Mouse (Mus musculus) limb, embryonic 12.5 days (tissue): ENCODE measurements around the gene Zfp335. TPM values are rescaled to one million over a fixed set of nuclear protein-coding genes. Genes with fewer than 3 reads are reported as not detected.
"Not testable (repeated sequence)": the region's sequence is repeated elsewhere in the genome, so short reads cannot be mapped to it uniquely, and the experiment has no call there.

ENCODE experiments used
- ATAC-seq: fragments of 200-750 bp; cut with Nextera tagmentation; 2 replicates; pipeline ENCODE4 v1.8.0; 2017; ENCODE audit warnings: low read depth, moderate TSS enrichment; ENCODE audit not compliant: insufficient number of reproducible peaks, insufficient read depth, low FRiP score, low TSS enrichment
- H3K27ac ChIP-seq: fragments of 300-500 bp; sonication (generic); 2 replicates; pipeline ENCODE4 v1.5.1; 2016; ENCODE audit warnings: mild to moderate bottlenecking, moderate library complexity
- H3K27me3 ChIP-seq: fragments of 300-500 bp; sonication (generic); 2 replicates; pipeline ENCODE4 v1.6.1; 2016; ENCODE audit warnings: mild to moderate bottlenecking, moderate library complexity
- H3K36me3 ChIP-seq: fragments of 300-500 bp; sonication (generic); 2 replicates; pipeline ENCODE4 v1.6.1; 2016; ENCODE audit warnings: mild to moderate bottlenecking, moderate library complexity
- H3K4me1 ChIP-seq: fragments of 300-500 bp; sonication (generic); replicated peaks from 2 replicates; pipeline ENCODE4 v1.6.1; 2016
- H3K4me2 ChIP-seq: fragments of 300-500 bp; sonication (generic); 2 replicates; pipeline ENCODE4 v1.6.1; 2016; ENCODE audit warnings: mild to moderate bottlenecking, moderate library complexity
- H3K4me3 ChIP-seq: fragments of 300-500 bp; sonication (generic); replicated peaks from 2 replicates; pipeline ENCODE4 v1.5.1; 2016; ENCODE audit warnings: mild to moderate bottlenecking
- H3K9ac ChIP-seq: fragments of 300-500 bp; sonication (generic); replicated peaks from 2 replicates; pipeline ENCODE4 v1.6.1; 2016; ENCODE audit warnings: mild to moderate bottlenecking, moderate library complexity
- H3K9me3 ChIP-seq: fragments of 300-500 bp; sonication (generic); 2 replicates; pipeline ENCODE4 v1.6.1; 2016; ENCODE audit warnings: mild to moderate bottlenecking, moderate library complexity
- WGBS: fragments of 180-500 bp; shearing (Covaris S2); methylation state at CpG from one replicate; pipeline ENCODE4 v1.1.7; 2016; 5-methylcytosine and 5-hydroxymethylcytosine counted together
- polyA plus RNA-seq: library from polyadenylated mRNA; unstranded; fragments of >200 nt; fragmentation: Nextera tagmentation; extraction: Ambion mirVana; gene quantifications from 2 replicates; pipeline ENCODE4 v1.2.1, GENCODE M21; 2016

Zfp335 gene
- polyA plus RNA-seq, 1 experiment from 2014 or later, result 14.4 TPM

DNA sequence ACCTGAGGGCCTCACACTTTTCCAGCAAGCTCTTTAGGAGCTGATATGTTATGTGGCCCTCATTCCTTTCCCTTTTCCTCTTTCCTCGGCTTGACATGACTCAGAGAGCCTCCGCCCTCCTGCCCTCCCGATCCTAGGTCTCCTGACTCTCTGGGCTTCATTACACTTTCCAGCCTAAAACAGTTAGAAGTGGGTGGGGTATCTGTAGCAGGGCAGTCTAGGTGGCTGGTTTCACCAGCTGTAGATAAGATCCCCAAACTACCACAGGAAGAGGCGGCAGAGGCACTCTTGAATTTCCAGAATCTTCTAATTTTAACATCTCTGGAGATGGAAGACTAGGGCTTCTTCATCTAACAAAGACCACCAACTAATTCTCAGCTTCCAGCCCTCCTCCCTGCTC lies 47.0 kb downstream of the Zfp335 start:
- no peak for ATAC-seq
- Histone ChIP-seq H3K4me3 (no peak overlapping the region), H3K27ac (no peak overlapping the region), H3K36me3 (no peaks in the 10 kb centered on the region), H3K4me1 (peaks cover 10% of the 10 kb centered on the region; the same call in 1 of the 2 replicates), H3K9me3 (peaks cover 8% of the 10 kb centered on the region; the same call in 1 of the 2 replicates), H3K27me3 (peaks cover 8% of the 10 kb centered on the region), H3K9ac (no peak overlapping the region), H3K4me2 (no peak overlapping the region)
- WGBS, result 80% methylated on average over 4 of the region's 4 CpGs

GRCm38 (mm10) chr2:164863411-164863810 lies 48.1 kb downstream of the Zfp335 start:
- not testable (repeated sequence) for H3K9me3 ChIP-seq, H3K4me3 ChIP-seq, H3K4me2 ChIP-seq, ATAC-seq, H3K9ac ChIP-seq, H3K36me3 ChIP-seq, H3K27ac ChIP-seq
- 88% methylated on average over 9 of the region's 9 CpGs for WGBS
- Histone ChIP-seq H3K27me3 (peaks cover 19% of the 10 kb centered on the region), H3K4me1 (peaks cover 15% of the 10 kb centered on the region; the same call in 1 of the 2 replicates)

DNA sequence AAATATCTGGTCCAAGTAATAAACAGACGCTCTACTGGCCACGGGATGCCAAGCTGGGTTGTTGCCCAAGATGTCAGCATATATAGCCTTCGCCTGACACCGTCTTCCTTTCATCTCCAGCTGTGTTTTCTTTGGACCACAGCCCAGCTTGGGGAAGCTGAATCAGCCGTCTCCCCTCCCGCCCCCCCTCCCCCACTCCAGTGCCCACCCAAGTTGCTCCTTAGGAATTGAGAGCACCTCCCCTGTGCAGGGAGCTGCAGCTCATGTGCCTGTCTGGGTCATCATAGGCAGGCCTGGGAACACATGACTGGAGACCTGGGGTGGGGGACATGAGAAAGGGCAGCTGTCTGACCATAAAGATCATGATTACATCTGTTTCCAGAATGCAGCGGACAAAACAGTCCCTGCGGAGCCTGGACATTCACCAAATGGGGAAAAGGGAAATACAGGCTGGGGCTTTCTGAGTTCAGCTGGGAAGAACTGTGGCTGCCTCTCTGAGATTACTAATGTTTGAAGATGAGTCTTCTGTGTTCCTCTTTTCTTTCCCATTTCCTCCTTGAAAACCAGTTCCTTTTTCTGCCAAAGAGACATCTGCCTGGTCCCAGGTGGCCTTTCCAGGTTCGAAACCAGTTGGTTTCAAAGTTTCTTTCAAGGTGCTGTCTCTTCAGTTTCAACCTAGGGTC lies 49.2 kb downstream of the Zfp335 start:
- H3K36me3 ChIP-seq, result no peaks in the 10 kb centered on the region
- no peak overlapping the region for H3K9ac ChIP-seq
- H3K4me1 ChIP-seq, result peaks cover 24% of the 10 kb centered on the region; the same call in 1 of the 2 replicates
- peaks cover 30% of the 10 kb centered on the region for H3K27me3 ChIP-seq
- peaks cover 1% of the 10 kb centered on the region; the same call in 1 of the 2 replicates for H3K9me3 ChIP-seq
- WGBS, result 38% methylated on average over 9 of the region's 9 CpGs
- no peak for ATAC-seq
- no peak overlapping the region for H3K4me2 ChIP-seq
- H3K4me3 ChIP-seq, result no peak overlapping the region
- H3K27ac ChIP-seq, result peak overlapping the region; percentile 20; the same call in 1 of the 2 replicates

GRCm38 (mm10) chr2:164861094-164861493 lies 50.5 kb downstream of the Zfp335 start:
- H3K4me3 ChIP-seq, result no peak overlapping the region
- WGBS, result 71% methylated on average over 4 of the region's 4 CpGs
- no peak overlapping the region for H3K4me2 ChIP-seq
- no peak overlapping the region for H3K9ac ChIP-seq
- no peaks in the 10 kb centered on the region for H3K36me3 ChIP-seq
- H3K9me3 ChIP-seq, result no peaks in the 10 kb centered on the region
- H3K27me3 ChIP-seq, result peaks cover 42% of the 10 kb centered on the region
- H3K4me1 ChIP-seq, result peaks cover 34% of the 10 kb centered on the region
- no peak overlapping the region for H3K27ac ChIP-seq
- no peak for ATAC-seq

- H3K4me1 ChIP-seq, result peaks cover 34% of the 10 kb centered on the region
- no peak for ATAC-seq
- no peak overlapping the region for H3K9ac ChIP-seq
- no peak overlapping the region for H3K4me2 ChIP-seq
- 46% methylated on average over 9 of the region's 9 CpGs for WGBS
- H3K4me3 ChIP-seq, result no peak overlapping the region
- H3K9me3 ChIP-seq, result no peaks in the 10 kb centered on the region
- no peak overlapping the region for H3K27ac ChIP-seq
- peaks cover 54% of the 10 kb centered on the region for H3K27me3 ChIP-seq
- H3K36me3 ChIP-seq, result no peaks in the 10 kb centered on the region
Measured at GRCm38 (mm10) chr2:164859640-164860432, 51.7 kb downstream of the Zfp335 start.

- Histone ChIP-seq H3K9me3 (no peaks in the 10 kb centered on the region), H3K36me3 (no peaks in the 10 kb centered on the region), H3K9ac (no peak overlapping the region), H3K27me3 (peaks cover 61% of the 10 kb centered on the region), H3K4me3 (no peak overlapping the region), H3K27ac (no peak overlapping the region), H3K4me1 (peaks cover 34% of the 10 kb centered on the region), H3K4me2 (no peak overlapping the region)
- no peak for ATAC-seq
- 48% methylated on average over 2 of the region's 2 CpGs for WGBS
Measured at GRCm38 (mm10) chr2:164859155-164859554, 52.4 kb downstream of the Zfp335 start.

DNA sequence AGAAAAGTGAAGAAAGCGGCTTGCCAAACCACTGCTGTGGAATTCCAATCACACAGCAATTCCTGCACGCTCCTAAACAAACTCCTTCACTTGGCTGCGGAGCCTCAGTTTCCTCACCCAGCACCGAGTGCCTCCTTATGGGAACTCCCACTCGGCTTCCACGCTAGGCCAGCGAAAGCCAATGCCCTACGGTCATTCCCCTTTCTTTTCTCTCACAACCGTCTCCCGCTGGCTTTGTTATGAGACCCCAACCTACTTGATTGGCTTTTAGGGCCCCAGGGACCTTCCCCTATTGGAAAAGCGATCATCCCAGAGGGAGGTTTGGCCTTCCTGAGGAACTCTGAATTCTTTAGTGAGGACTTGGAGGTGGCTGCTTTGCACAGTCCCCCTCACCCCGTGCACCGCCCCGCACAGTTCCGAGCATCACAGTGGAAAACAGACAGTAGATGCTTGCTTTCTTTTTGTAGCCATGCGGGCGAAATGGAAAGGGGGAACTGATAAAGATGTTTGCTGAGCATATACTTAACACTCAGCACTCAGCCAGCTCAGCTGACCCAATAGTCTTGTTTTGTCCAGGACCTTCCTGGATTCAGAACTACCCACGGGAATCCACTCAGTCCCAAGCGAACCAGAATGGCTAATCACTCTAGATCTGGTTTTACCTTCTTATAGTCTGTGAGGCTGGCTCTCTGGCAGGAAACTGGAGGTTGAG lies 53.6 kb downstream of the Zfp335 start:
- peak overlapping the region; percentile 61 for H3K9ac ChIP-seq
- H3K27me3 ChIP-seq, result peaks cover 66% of the 10 kb centered on the region
- no peak overlapping the region for H3K27ac ChIP-seq
- H3K36me3 ChIP-seq, result no peaks in the 10 kb centered on the region
- WGBS, result 4% methylated on average over 19 of the region's 19 CpGs
- H3K4me1 ChIP-seq, result peaks cover 34% of the 10 kb centered on the region
- no peak; the same call in 1 of the 2 replicates for ATAC-seq
- peak overlapping the region; percentile 53 for H3K4me3 ChIP-seq
- peak overlapping the region; percentile 95 for H3K4me2 ChIP-seq
- no peaks in the 10 kb centered on the region for H3K9me3 ChIP-seq

DNA sequence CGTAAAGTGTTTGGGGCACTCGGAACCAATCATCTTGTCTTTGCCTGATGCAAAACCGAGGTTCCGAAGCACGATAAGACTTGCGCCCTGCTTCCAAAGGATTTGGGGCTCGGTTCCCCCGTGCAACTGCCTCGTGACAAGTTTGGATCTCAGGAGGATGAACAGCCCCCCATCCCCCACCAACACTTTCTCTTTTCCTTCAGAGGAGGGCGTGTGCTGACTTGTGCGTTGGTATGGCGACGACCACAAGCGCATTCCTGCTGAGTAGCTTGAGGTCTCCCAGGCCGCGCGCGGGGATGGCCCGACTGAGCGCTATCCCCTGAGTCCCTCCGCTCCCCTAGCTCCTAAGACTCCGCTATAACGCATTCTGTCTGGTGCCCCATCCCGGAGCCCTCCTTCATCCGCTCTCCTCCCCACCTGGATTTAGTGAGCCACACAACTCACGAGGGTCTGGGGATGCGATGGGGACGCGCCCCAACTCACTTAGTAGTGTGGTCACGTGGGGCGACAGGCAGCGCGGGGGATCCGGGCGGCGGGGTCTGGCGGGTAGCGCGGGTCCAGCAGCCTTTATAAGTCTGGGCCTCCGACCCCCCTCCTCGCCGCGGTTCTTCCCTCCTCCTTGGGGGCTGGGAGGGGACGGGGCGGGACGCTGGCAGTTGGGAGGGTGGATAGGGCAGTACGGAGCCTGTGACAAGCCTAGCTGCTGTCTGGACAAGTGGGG lies 54.3 kb downstream of the Zfp335 start, which contains the start of gene Pltp:
TSS of gene Pltp (minus strand) at position 611 of the 721 bp plus-strand sequence.
- WGBS, result under 1% methylated on average over 46 of the region's 47 CpGs
- Histone ChIP-seq H3K4me3 (peak within 1 kb of the TSS; percentile 53), H3K4me1 (peaks cover 32% of the 10 kb centered on the region), H3K27me3 (peaks cover 71% of the 10 kb centered on the region), H3K9ac (peak within 1 kb of the TSS; percentile 61), H3K9me3 (no peaks in the 10 kb centered on the region), H3K4me2 (peak within 1 kb of the TSS; percentile 95), H3K36me3 (no peaks in the 10 kb centered on the region), H3K27ac (peak within 1 kb of the TSS; percentile 53; the same call in 1 of the 2 replicates)
- ATAC-seq, result peak; percentile 58; the same call in 1 of the 2 replicates

- peak; percentile 41; the same call in 1 of the 2 replicates for ATAC-seq
- H3K9me3 ChIP-seq, result no peaks in the 10 kb centered on the region
- no peak overlapping the region; the same call in 1 of the 2 replicates for H3K9ac ChIP-seq
- peaks cover 71% of the 10 kb centered on the region for H3K27me3 ChIP-seq
- H3K4me2 ChIP-seq, result peak overlapping the region; percentile 95
- no peaks in the 10 kb centered on the region for H3K36me3 ChIP-seq
- peak overlapping the region; percentile 53; the same call in 1 of the 2 replicates for H3K27ac ChIP-seq
- H3K4me3 ChIP-seq, result peak overlapping the region; percentile 53
- H3K4me1 ChIP-seq, result peaks cover 24% of the 10 kb centered on the region
- 1% methylated on average over 42 of the region's 42 CpGs for WGBS
Measured at GRCm38 (mm10) chr2:164856309-164857100, 55.1 kb downstream of the Zfp335 start.

- Histone ChIP-seq H3K4me1 (peaks cover 24% of the 10 kb centered on the region), H3K27me3 (peaks cover 68% of the 10 kb centered on the region)
- not testable (repeated sequence) for H3K27ac ChIP-seq, H3K4me2 ChIP-seq, H3K36me3 ChIP-seq, H3K4me3 ChIP-seq, ATAC-seq, H3K9me3 ChIP-seq, H3K9ac ChIP-seq
- 80% methylated on average over 5 of the region's 5 CpGs for WGBS
Measured at GRCm38 (mm10) chr2:164855572-164855971, 56.0 kb downstream of the Zfp335 start.
